Mouse (Mus musculus) heart, embryonic 13.5 days (tissue): ENCODE results near the gene Phex. TPM values are rescaled to one million over a fixed set of nuclear protein-coding genes. Genes with fewer than 3 reads are reported as not detected.

Experiments used
- ATAC-seq: fragments of 200-750 bp; cut with Nextera tagmentation; 2 replicates; pipeline ENCODE4 v1.8.0; 2017; ENCODE audit warnings: moderate TSS enrichment; ENCODE audit not compliant: insufficient number of reproducible peaks, low FRiP score, low TSS enrichment; ENCODE audit errors: extremely low read depth
- H3K27ac ChIP-seq: fragments of 300-500 bp; sonication (generic); replicated peaks from 2 replicates; pipeline ENCODE4 v1.5.1; 2015; ENCODE audit warnings: moderate library complexity, mild to moderate bottlenecking, inconsistent platforms
- H3K27me3 ChIP-seq: fragments of 300-500 bp; sonication (generic); replicated peaks from 2 replicates; pipeline ENCODE4 v1.6.1; 2015; ENCODE audit warnings: mild to moderate bottlenecking, inconsistent platforms
- H3K36me3 ChIP-seq: fragments of 300-500 bp; sonication (generic); 2 replicates; pipeline ENCODE4 v1.6.1; 2015; ENCODE audit warnings: mild to moderate bottlenecking, inconsistent platforms
- H3K4me1 ChIP-seq: fragments of 300-500 bp; sonication (generic); 2 replicates; pipeline ENCODE4 v1.6.1; 2015; ENCODE audit warnings: inconsistent platforms
- H3K4me2 ChIP-seq: fragments of 300-500 bp; sonication (generic); 2 replicates; pipeline ENCODE4 v1.6.1; 2015; ENCODE audit warnings: inconsistent platforms, mild to moderate bottlenecking, moderate library complexity
- H3K4me3 ChIP-seq: fragments of 300-500 bp; sonication (generic); 2 replicates; pipeline ENCODE4 v1.5.1; 2015; ENCODE audit warnings: moderate library complexity, mild to moderate bottlenecking, inconsistent platforms
- H3K9ac ChIP-seq: fragments of 300-500 bp; sonication (generic); 2 replicates; pipeline ENCODE4 v1.6.1; 2015; ENCODE audit warnings: inconsistent platforms, mild to moderate bottlenecking, moderate library complexity
- H3K9me3 ChIP-seq: fragments of 300-500 bp; sonication (generic); 2 replicates; pipeline ENCODE4 v1.6.1; 2016; ENCODE audit warnings: inconsistent platforms
- WGBS: fragments of 180-500 bp; shearing (Covaris S2); methylation state at CpG from one replicate; pipeline ENCODE4 v1.1.7; 2015; ENCODE audit warnings: mixed read lengths; 5-methylcytosine and 5-hydroxymethylcytosine counted together
- microRNA-seq: library from miRNA; unstranded; fragments of <30 nt; microRNA quantifications from one replicate; pipeline ENCODE4, GENCODE M21; 2016
- polyA plus RNA-seq: library from polyadenylated mRNA; unstranded; fragments of >200 nt; fragmentation: Nextera tagmentation; extraction: Ambion mirVana; gene quantifications from 2 replicates; pipeline ENCODE4 v1.2.1, GENCODE M21; 2015

Gene Phex
- polyA plus RNA-seq, 1 experiment from 2014 or later = 0.47 TPM

DNA sequence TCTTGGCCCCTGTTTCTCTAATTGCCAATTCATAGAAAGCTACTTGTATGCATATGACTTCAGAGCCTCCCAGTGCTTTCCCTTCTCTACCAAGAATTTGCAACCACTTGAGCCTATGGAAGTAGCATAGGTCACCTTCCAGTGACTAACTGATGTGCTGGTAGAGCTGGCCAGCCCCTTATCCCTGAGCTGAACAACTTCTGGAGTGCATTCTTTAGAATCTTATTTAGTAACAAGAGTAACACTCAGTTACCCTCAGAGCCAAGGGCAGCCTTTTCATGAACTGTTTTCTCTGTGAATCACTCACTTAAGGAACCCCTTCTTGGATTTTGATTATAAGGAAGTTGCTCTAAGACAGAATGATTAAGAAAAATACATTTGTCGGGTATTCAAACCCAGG is 234.3 kb downstream of the Phex start:
- no peak overlapping the region for H3K27ac ChIP-seq
- H3K27me3 ChIP-seq = no peaks in the 10 kb centered on the region
- H3K36me3 ChIP-seq = no peaks in the 10 kb centered on the region
- no peak overlapping the region for H3K9ac ChIP-seq
- no peak overlapping the region for H3K4me2 ChIP-seq
- H3K4me1 ChIP-seq = no peaks in the 10 kb centered on the region
- no peak for ATAC-seq
- WGBS = 69% methylated on average over 1 of the region's 1 CpGs
- no peaks in the 10 kb centered on the region for H3K9me3 ChIP-seq
- no peak overlapping the region for H3K4me3 ChIP-seq

DNA sequence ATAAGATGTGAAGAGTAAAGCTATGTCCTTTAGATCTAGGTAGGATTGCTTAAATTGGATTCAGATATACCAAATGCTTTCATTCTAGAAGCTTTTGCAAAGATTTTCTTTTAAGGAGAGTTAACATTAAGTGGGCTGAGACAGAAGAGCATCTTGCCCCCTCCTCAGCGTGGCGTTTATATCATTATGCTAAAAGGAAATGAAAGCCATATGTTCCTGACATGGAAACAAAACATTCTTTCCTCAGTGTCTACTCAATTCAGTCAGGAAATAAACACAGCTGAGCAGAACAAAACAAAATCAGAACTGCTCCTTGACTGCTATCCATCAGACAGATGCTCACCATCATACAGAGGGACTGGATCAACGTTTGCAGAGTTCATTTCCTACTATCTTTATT is 251.0 kb downstream of the Phex start:
- H3K27ac ChIP-seq = no peak overlapping the region
- no peak for ATAC-seq
- no peak overlapping the region for H3K9ac ChIP-seq
- H3K4me2 ChIP-seq = no peak overlapping the region
- WGBS = 62% methylated on average over 3 of the region's 3 CpGs
- no peaks in the 10 kb centered on the region for H3K36me3 ChIP-seq
- no peaks in the 10 kb centered on the region for H3K9me3 ChIP-seq
- H3K27me3 ChIP-seq = no peaks in the 10 kb centered on the region
- H3K4me3 ChIP-seq = no peak overlapping the region
- no peaks in the 10 kb centered on the region for H3K4me1 ChIP-seq

DNA sequence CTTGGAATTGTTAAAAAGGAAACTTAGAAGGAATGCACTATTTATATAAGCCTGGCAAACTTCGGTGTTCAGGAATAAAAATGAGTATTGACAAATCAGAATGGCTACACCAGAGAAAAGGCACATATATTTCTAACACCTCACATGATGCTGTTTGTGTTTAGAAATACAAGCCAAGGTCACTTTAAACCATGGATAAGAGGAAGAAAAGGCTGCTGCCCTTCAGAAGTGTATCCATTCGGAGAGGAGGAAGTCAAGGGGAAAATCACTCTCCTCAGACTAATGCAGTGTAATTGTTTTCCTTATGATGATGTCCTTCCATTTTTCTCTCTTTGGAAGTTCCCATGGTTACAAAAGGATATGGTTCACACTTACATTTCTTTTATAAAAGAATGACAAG is 251.7 kb downstream of the Phex start:
- no peaks in the 10 kb centered on the region for H3K4me1 ChIP-seq
- no peak overlapping the region for H3K4me2 ChIP-seq
- H3K9ac ChIP-seq = no peak overlapping the region
- ATAC-seq = no peak
- no peaks in the 10 kb centered on the region for H3K9me3 ChIP-seq
- H3K36me3 ChIP-seq = no peaks in the 10 kb centered on the region
- WGBS = 69% methylated on average over 2 of the region's 2 CpGs
- H3K27ac ChIP-seq = no peak overlapping the region
- H3K4me3 ChIP-seq = no peak overlapping the region
- no peaks in the 10 kb centered on the region for H3K27me3 ChIP-seq

DNA sequence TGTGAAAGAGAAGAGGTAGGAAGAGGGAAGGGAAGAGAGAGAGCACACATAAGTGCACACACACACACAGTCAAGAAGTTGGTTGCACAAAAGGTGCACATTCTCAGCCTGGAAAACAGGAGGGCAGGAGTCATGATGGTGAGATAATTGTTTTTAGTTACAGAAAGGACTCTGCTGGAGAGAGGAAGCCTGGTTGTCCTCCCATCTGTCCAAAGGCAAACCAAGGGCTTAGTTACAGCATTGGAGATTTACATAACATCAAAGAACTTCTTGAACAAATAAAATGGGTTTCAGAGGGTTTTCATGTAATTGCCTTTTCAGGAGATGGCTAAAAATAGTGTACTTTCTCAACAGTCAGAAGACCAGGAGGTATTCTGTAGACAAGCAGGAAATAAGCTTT is 270.4 kb downstream of the Phex start:
- no peak for ATAC-seq
- Histone ChIP-seq H3K4me2 (no peak overlapping the region), H3K9ac (no peak overlapping the region), H3K27me3 (no peaks in the 10 kb centered on the region), H3K4me3 (no peak overlapping the region), H3K27ac (no peak overlapping the region), H3K9me3 (no peaks in the 10 kb centered on the region), H3K4me1 (no peaks in the 10 kb centered on the region), H3K36me3 (no peaks in the 10 kb centered on the region)

DNA sequence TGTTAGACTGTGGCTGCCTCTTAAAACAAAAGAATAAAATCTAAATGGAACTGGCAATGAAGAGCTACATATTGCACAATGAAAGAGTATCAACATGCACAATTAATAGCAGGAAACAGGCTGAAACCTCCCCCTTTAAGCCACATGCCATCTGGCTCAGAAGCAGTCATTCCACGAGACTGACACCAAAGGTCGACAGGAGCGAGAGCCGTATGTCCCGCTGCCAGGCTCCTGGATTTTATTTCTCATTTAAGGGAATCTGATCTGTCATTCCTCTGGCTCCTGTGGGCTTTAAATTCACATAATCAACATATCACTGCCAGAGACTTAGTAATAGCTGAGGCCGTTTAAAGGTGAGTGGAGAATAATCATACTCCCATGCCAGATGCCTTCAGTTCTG is 275.5 kb downstream of the Phex start:
- no peak overlapping the region for H3K4me3 ChIP-seq
- H3K4me1 ChIP-seq = no peaks in the 10 kb centered on the region
- no peaks in the 10 kb centered on the region for H3K36me3 ChIP-seq
- no peak overlapping the region for H3K27ac ChIP-seq
- H3K27me3 ChIP-seq = no peaks in the 10 kb centered on the region
- no peak overlapping the region for H3K4me2 ChIP-seq
- whole genome bisulfite sequencing = 52% methylated on average over 6 of the region's 6 CpGs
- no peaks in the 10 kb centered on the region for H3K9me3 ChIP-seq
- no peak for ATAC-seq
- H3K9ac ChIP-seq = no peak overlapping the region

Small RNA genes lying within 50 kb of the gene (microRNA-seq; reads per million reads assigned to microRNA genes)
- not detected for gene Gm23798

Other genes starting within 250 kb of the Phex start
- 48.7 and 73.1 TPM in 2 replicates for gene Sms, start 77.0 kb upstream of the Phex start, polyA plus RNA-seq
- gene Yy2, start 153.7 kb upstream of the Phex start, polyA plus RNA-seq = 2.6 and 3.1 TPM in 2 replicates
- 15.0 and 16.8 TPM in 2 replicates for gene Mbtps2, start 183.4 kb upstream of the Phex start, polyA plus RNA-seq